Mouse (Mus musculus): Measurements from ENCODE around the gene Adarb1. TPM values are rescaled to one million over a fixed set of nuclear protein-coding genes. Genes with fewer than 3 reads are reported as not detected.

The Adarb1 gene
- polyA plus RNA-seq, 1 experiment from 2014 or later: 6.9 TPM

- ATAC-seq (ENCODE audit: low FRiP score, low TSS enrichment) (no peak), DNase-seq (ENCODE audit: low spot score) (no peak)
- H3K9me3 ChIP-seq (ENCODE audit: control insufficient read depth, low read length): no peaks in the 10 kb centered on the region
- TF ChIP-seq CTCF (IDR thresholded peaks at IDR 0.05; ENCODE audit: low read depth): no peak
- TF ChIP-seq EP300 (optimal IDR thresholded peaks at IDR 0.05): no peak
- H3K36me3 ChIP-seq (ENCODE audit: control insufficient read depth, insufficient read depth, low read length): no peaks in the 10 kb centered on the region
- H3K27me3 ChIP-seq (ENCODE audit: control insufficient read depth, insufficient read depth, low read length): no peaks in the 10 kb centered on the region
- H3K9ac ChIP-seq (ENCODE audit: low read length): no peak overlapping the region
- H3K4me3 ChIP-seq (ENCODE audit: low read depth, low read length): no peak overlapping the region
- H3K4me1 ChIP-seq (replicated peaks; ENCODE audit: control insufficient read depth, insufficient read depth): no peaks in the 10 kb centered on the region
- H3K4me2 ChIP-seq (replicated peaks; ENCODE audit: low read depth): no peak overlapping the region
- WGBS: 58% methylated on average over 6 of the region's 6 CpGs
- no peak overlapping the region for H3K27ac ChIP-seq (replicated peaks)
Measured at GRCm38 (mm10) chr10:77406486-77406885, 11.6 kb downstream of the Adarb1 start.

GRCm38 (mm10) chr10:77402463-77402862 is 15.6 kb downstream of the Adarb1 start:
- Histone ChIP-seq H3K4me3 (ENCODE audit: low read depth, low read length) (no peak overlapping the region), H3K4me2 (replicated peaks; ENCODE audit: low read depth) (no peak overlapping the region), H3K27ac (replicated peaks) (no peak overlapping the region), H3K9me3 (ENCODE audit: control insufficient read depth, low read length) (no peaks in the 10 kb centered on the region), H3K4me1 (replicated peaks; ENCODE audit: control insufficient read depth, insufficient read depth) (no peaks in the 10 kb centered on the region), H3K36me3 (ENCODE audit: control insufficient read depth, insufficient read depth, low read length) (no peaks in the 10 kb centered on the region), H3K27me3 (ENCODE audit: control insufficient read depth, insufficient read depth, low read length) (no peaks in the 10 kb centered on the region), H3K9ac (ENCODE audit: low read length) (no peak overlapping the region)
- ATAC-seq (ENCODE audit: low FRiP score, low TSS enrichment) (no peak), DNase-seq (ENCODE audit: low spot score) (no peak)
- TF ChIP-seq EP300 (optimal IDR thresholded peaks at IDR 0.05): no peak
- TF ChIP-seq CTCF (IDR thresholded peaks at IDR 0.05; ENCODE audit: low read depth): no peak
- 43% methylated on average over 1 of the region's 1 CpGs for WGBS

GRCm38 (mm10) chr10:77401039-77401438 is 17.0 kb downstream of the Adarb1 start:
- no peak overlapping the region for H3K4me2 ChIP-seq (replicated peaks; ENCODE audit: low read depth)
- DNase-seq (ENCODE audit: low spot score) (no peak), ATAC-seq (ENCODE audit: low FRiP score, low TSS enrichment) (no peak)
- H3K4me3 ChIP-seq (ENCODE audit: low read depth, low read length): no peak overlapping the region
- H3K9me3 ChIP-seq (ENCODE audit: control insufficient read depth, low read length): no peaks in the 10 kb centered on the region
- no peaks in the 10 kb centered on the region for H3K4me1 ChIP-seq (replicated peaks; ENCODE audit: control insufficient read depth, insufficient read depth)
- no peaks in the 10 kb centered on the region for H3K36me3 ChIP-seq (ENCODE audit: control insufficient read depth, insufficient read depth, low read length)
- WGBS: 84% methylated on average over 6 of the region's 6 CpGs
- H3K9ac ChIP-seq (ENCODE audit: low read length): no peak overlapping the region
- H3K27me3 ChIP-seq (ENCODE audit: control insufficient read depth, insufficient read depth, low read length): no peaks in the 10 kb centered on the region
- TF ChIP-seq CTCF (IDR thresholded peaks at IDR 0.05; ENCODE audit: low read depth) (no peak), EP300 (optimal IDR thresholded peaks at IDR 0.05) (no peak)
- no peak overlapping the region for H3K27ac ChIP-seq (replicated peaks)

- H3K4me3 ChIP-seq (ENCODE audit: low read depth, low read length): no peak overlapping the region
- 80% methylated on average over 5 of the region's 5 CpGs for WGBS
- no peaks in the 10 kb centered on the region for H3K27me3 ChIP-seq (ENCODE audit: control insufficient read depth, insufficient read depth, low read length)
- no peaks in the 10 kb centered on the region for H3K9me3 ChIP-seq (ENCODE audit: control insufficient read depth, low read length)
- H3K27ac ChIP-seq (replicated peaks): no peak overlapping the region
- no peak overlapping the region for H3K9ac ChIP-seq (ENCODE audit: low read length)
- H3K36me3 ChIP-seq (ENCODE audit: control insufficient read depth, insufficient read depth, low read length): no peaks in the 10 kb centered on the region
- DNase-seq (ENCODE audit: low spot score) (no peak), ATAC-seq (ENCODE audit: low FRiP score, low TSS enrichment) (no peak)
- no peak for TF ChIP-seq EP300 (optimal IDR thresholded peaks at IDR 0.05)
- no peak overlapping the region for H3K4me2 ChIP-seq (replicated peaks; ENCODE audit: low read depth)
- H3K4me1 ChIP-seq (replicated peaks; ENCODE audit: control insufficient read depth, insufficient read depth): no peaks in the 10 kb centered on the region
Measured at GRCm38 (mm10) chr10:77399938-77400337, 18.1 kb downstream of the Adarb1 start.

GRCm38 (mm10) chr10:77398082-77398481 is 20.0 kb downstream of the Adarb1 start:
- Histone ChIP-seq H3K27me3 (ENCODE audit: control insufficient read depth, insufficient read depth, low read length) (no peaks in the 10 kb centered on the region), H3K4me1 (replicated peaks; ENCODE audit: control insufficient read depth, insufficient read depth) (no peaks in the 10 kb centered on the region), H3K4me2 (replicated peaks; ENCODE audit: low read depth) (no peak overlapping the region), H3K36me3 (ENCODE audit: control insufficient read depth, insufficient read depth, low read length) (no peaks in the 10 kb centered on the region), H3K27ac (replicated peaks) (0 out of 2 replicates have a peak overlapping the region, but pooled peaks have one; percentile 45), H3K9me3 (ENCODE audit: control insufficient read depth, low read length) (no peaks in the 10 kb centered on the region), H3K4me3 (ENCODE audit: low read depth, low read length) (no peak overlapping the region), H3K9ac (ENCODE audit: low read length) (no peak overlapping the region)
- ATAC-seq (ENCODE audit: low FRiP score, low TSS enrichment) (no peak), DNase-seq (ENCODE audit: low spot score) (no peak)
- 54% methylated on average over 3 of the region's 3 CpGs for WGBS
- TF ChIP-seq EP300 (optimal IDR thresholded peaks at IDR 0.05): no peak
- TF ChIP-seq CTCF (IDR thresholded peaks at IDR 0.05; ENCODE audit: low read depth): no peak

GRCm38 (mm10) chr10:77397056-77397642 is 20.9 kb downstream of the Adarb1 start:
- WGBS: 89% methylated on average over 6 of the region's 6 CpGs
- H3K9me3 ChIP-seq (ENCODE audit: control insufficient read depth, low read length): no peaks in the 10 kb centered on the region
- no peak overlapping the region for H3K4me3 ChIP-seq (ENCODE audit: low read depth, low read length)
- DNase-seq (ENCODE audit: low spot score): no peak
- no peak overlapping the region for H3K9ac ChIP-seq (ENCODE audit: low read length)
- ATAC-seq (ENCODE audit: low FRiP score, low TSS enrichment): no peak
- no peaks in the 10 kb centered on the region for H3K36me3 ChIP-seq (ENCODE audit: control insufficient read depth, insufficient read depth, low read length)
- H3K4me1 ChIP-seq (replicated peaks; ENCODE audit: control insufficient read depth, insufficient read depth): no peaks in the 10 kb centered on the region
- H3K27me3 ChIP-seq (ENCODE audit: control insufficient read depth, insufficient read depth, low read length): no peaks in the 10 kb centered on the region
- no peak overlapping the region for H3K27ac ChIP-seq (replicated peaks)
- TF ChIP-seq EP300 (optimal IDR thresholded peaks at IDR 0.05): no peak
- no peak for TF ChIP-seq CTCF (IDR thresholded peaks at IDR 0.05; ENCODE audit: low read depth)
- no peak overlapping the region for H3K4me2 ChIP-seq (replicated peaks; ENCODE audit: low read depth)

Measured in stomach, postnatal 0 days (tissue).